Mouse (Mus musculus) 3T3-L1 (cell line): ENCODE measurements around the gene Ghrhr.

Experiments used
- DNase-seq: peaks from one replicate; pipeline ENCODE4 v3.0.0-alpha.2; 2015; ENCODE audit warnings: low read depth, low spot score

Gene Ghrhr

DNA sequence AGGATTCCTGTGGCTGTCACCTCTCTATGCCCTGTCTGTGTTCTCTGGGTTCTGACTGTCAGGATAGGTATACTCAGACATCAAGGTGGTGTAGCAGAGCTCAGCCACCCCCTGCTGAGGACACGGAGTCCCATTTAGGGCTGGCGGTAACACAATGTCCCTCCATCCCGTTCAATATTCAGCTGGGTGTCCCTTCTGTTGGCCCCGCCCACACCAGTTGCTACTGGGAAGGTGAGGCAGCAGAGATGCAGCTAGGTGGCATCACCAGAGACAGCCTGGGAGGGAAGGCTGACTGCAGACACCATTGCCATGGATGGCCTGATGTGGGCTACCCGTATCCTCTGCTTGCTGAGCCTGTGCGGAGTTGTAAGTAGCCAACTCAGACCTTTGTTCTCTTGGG, at the start of gene Ghrhr:
Ghrhr (plus strand) TSS at position 220 of the 400 bp plus-strand sequence.
- no peak for DNase-seq

DNA sequence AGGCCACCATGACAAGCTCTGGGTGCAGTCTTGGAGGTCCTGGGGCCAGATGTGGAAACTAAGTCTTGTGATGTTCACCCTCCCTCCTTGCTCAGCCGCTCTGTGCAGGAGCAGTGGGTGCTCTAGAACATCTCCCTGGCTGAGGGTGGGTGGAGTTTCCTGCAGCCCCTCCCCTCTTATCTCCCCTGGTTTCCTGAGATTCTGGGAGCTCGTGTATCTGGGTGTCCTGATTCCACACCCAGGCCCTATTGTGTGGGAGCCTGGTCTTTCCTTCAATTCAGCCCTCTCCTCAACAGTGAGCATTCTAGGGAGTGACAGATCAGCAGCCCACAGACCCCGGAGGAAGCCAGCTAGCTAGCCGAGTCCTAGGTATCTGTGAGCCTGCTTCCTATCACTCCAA, 49.8 kb upstream of the Ghrhr start:
- DNase-seq = no peak

DNA sequence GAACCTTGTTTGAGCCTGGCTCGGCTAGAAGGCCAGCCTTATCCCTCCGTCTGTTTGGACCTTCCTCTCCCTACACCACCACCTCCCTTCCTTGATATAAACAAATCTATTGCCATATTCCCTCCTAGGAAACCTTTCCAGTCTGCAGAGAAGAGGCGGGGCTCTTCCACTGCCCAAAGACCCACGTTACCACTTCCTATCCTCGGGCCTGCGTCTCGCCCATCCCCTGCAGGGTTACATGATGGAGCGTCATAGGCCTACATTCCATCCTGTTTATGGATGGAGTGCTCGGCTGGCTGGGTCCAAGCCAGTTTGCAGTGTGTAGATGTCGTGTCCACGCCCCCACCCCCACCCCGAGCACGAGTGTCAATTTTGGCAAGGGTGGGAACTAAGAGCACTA, 48.8 kb upstream of the Ghrhr start:
- DNase-seq = no peak

DNA sequence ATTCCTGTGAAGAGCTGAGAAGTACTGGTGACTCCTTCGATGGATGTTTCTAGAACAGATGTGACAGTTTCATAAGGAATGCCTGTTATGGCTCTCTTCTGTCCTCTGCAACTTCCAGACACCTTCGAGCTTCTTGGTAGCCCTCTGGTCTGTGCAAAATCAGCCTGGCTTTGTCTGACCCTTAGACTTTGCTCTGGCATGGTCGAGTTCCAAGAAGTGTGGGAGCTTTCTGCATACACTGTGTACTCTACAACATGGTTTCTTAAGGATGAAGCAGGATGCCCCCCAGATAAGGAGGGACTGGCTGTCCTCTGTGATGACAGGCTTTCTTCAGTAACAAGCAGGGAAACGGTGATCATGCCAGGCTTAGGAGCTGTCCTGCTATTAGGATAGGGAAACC, 47.9 kb upstream of the Ghrhr start:
- DNase-seq = no peak

DNA sequence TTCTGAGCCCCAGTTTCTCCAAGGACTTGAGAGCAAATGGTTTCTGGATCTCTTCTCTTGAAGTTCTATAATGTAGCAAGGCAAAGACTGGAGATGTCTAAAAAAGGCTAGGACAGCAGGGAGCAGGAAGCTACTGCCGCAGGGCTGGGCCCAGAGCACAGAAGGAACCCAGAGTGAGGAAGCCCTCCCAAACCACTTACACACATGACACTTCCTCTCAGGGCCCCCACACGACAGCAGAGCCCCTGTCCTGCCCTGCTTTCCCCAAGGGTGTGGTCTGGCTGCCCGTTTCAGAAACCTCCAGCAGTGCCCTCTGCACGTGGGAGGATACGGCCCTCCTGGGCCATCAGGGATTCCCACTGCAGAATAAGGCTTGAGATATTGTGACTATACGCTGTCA, 44.8 kb upstream of the Ghrhr start:
- DNase-seq = no peak

DNA sequence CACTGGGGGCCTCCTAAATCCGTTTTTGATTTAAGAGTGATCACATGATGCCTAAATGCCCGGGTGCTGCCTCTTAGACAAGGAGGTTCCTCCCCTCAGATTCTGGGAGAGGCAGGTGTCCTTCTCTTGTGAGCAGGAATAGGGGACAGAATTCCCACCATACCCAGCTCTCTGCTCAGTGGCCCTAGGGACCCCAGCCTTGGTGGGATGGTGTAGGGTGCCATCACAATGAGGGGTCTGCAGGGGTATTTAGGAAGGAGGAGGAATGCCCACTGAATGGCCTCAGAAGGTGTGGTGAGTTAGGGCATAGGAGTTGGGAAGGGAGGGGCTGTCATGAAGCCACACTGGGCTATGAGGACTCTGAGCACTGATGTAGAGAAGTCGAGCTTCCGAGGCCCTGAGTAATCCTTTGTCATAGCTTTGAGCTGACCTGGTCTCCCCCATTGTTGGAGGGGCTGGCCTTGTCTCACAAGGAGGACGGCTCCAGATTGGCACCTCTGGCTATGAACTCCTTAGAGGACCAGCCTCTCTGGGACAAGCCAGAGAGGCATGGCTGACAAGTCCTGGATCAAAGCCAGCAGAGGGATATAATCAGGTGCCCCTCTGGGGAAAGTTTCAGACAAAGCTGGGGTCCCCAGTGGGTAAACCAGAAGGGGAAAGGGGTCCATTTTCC, 43.9 kb upstream of the Ghrhr start:
- DNase-seq = no peak

DNA sequence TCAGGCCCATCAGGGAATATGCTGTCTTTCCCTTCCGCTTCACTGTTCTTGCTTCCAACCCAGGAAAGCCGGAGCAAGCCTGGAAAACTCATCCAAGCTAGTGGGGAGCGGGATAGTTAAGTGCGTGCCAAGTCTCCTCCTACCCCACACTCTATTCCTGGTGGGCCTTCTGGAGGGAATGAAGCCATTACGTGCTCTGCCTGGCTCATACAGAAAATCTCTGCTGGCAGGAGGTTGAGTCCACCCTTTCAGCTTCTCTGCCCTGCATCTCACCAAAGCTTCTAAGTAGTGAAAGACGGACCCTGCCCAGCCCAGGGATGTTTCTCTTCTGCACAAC, 43.4 kb upstream of the Ghrhr start:
- DNase-seq = no peak

DNA sequence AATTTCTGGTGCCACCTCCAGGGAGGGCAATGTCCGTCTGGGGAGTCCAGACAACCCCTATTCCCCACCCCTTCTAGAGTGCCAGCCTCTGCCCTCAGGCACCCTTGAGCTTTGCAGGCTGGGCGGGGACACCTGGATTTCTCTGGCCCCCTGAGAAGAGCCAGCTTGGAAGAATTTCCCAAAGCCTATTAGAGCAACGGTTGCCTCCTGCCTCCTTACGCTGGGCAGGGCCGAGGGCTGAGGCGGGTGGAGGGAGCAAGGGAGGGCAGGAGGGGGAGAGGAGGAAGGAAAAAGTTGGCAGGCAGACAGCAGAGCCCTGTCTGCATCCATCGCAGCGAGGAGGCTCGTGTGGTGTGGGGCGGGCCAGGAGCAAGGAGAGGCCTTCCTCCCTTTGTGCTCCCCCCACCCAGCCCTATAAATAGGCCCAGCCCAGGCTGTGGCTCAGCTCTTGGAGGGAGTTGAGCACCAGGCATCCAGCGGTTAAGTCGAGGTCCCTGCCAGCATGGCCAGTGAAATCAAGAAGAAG, 40.0 kb upstream of the Ghrhr start, which contains the start of gene Aqp1:
Aqp1 (plus strand) TSS at position 444 of the 526 bp plus-strand sequence.
- peak; percentile 50 for DNase-seq

DNA sequence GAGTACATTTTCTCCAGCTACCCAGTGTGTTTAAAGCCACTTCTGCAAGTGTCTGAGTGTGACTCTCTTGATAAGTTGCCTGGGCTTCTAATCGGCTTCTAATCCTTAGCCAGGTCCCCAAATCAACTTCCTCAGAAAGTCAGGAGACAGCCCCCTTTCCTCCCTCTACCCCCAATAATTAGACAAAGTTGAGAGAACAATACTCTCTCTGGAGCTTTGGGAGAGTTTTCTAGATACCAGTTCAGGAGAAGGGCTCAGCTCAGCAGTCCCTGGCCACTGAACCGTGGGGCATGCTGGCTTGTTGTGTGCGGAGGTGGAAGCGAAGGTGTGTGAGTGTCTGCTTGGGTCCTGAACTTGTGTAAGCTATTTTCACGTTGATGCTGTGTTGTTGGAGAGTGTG, 38.9 kb upstream of the Ghrhr start:
- no peak for DNase-seq

DNA sequence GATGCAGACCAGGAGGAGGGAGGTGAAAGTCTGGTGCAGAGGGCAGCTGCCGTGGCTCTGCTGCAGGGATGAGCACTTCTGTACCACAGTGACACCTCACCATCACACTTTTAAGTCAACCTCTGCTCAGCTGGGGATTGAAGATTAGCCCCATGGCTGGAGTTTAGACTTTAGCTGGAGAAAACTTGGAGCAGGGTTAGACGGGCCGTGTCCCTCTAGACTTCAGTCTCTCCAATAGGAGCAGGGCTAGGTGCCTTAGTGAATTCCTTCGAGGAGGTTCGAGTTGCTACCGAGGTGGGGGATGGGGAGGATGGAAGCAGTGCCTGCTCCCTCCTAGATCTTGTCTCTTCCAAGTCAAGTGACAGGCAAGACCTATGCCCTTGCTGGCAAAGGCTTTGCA, 38.0 kb upstream of the Ghrhr start:
- no peak for DNase-seq

DNA sequence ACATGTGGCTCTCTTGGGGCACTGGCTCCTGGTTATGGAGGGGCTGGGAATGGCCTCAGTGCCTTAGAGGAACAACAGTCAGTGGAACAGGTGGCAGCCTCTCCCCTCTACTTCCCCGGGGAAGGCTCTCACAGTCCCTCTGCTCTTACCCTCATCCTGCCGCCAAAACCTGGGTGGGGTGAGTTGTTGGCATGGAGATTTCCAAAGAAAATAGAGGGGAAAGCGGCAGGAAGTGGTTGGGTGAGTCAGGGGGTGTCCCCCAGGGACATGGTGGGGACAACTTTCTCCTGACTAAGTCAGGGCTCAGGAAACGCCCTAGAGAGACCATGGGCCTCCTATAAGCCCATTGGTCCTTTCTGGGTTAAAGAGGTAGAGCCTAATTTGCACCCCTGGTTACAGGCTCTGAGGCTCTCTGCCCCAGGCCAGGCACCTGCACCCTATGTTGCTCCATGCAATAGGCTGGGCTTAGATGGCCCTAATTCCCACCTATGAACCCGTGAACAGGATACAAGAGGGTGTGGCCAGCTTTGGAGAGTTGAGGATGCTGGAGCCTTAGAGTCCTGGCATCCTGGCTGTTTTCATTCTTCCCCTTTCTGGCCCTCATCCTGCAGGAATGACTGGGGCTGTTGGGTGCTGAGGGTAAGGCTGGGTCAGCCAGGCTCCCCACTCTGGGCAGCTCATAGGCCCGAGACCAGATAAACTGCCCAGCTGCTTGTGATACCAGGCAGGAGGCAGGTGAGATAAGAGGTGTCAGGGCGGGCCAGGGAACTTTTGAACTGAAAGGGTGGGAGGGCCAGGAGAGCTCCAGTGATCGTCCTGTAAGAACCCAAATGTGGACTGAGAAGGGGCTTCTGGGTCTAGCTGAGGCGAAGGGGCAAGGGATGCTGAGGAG, 36.9 kb upstream of the Ghrhr start:
- DNase-seq = peak; percentile 89

DNA sequence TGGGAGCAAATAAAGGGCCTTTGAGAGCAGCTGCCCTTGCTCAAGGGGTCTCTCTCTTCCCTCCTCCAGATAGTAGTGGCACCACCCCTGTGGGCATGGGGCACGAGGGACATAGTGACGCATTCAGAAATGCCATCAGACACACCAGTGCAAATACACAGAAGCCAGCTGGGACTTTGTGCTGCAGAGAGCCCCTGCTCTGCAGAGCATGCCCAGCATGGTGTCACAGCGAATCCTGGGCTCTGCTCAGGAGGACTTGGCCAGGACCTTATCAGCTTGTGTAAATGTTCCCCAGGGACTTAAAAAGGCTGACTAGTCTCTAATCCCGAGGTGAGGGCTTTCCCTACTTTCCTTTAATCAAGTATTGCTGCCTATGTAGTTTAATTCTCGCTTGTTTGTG, 34.4 kb upstream of the Ghrhr start:
- peak; percentile 34 for DNase-seq

DNA sequence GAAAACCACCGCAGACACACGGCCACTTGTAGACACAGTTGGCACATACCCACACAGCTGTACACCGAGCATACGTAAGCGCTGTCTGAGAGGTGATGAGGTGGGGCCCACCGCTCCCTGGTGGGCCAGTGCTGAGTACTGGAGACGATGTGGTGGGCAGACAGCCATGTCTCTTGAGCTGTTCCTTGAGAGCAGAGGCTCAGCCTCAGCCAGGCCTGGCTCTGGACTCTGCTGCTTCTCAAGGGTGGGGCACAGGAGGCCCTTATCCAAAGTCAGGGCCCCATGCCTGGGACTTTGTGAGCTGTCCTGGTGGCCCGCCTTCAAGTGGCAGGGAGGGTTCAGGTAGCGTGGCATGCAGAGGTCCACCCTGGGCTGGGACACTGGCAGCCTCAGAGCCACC, 33.8 kb upstream of the Ghrhr start:
- no peak for DNase-seq

DNA sequence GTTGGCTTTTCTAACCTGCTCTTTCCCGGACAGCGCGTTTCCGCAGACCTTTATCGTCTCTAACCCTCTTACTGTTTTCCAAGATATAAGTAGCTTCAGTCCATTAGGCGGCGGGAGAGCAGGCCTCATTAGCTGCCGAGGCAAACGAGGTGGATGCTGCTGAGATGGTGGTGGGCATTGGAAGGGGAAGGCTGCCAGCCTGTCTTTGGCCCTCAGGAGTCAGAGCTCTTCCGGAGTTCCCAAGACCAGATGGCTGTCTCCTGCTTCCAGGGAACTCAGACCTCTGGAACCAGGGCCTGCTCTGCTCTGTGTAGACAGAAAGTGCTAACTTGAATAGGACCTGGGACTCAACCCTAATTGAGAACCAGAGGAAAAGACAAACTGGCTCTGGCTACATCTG, 32.6 kb upstream of the Ghrhr start:
- no peak for DNase-seq

DNA sequence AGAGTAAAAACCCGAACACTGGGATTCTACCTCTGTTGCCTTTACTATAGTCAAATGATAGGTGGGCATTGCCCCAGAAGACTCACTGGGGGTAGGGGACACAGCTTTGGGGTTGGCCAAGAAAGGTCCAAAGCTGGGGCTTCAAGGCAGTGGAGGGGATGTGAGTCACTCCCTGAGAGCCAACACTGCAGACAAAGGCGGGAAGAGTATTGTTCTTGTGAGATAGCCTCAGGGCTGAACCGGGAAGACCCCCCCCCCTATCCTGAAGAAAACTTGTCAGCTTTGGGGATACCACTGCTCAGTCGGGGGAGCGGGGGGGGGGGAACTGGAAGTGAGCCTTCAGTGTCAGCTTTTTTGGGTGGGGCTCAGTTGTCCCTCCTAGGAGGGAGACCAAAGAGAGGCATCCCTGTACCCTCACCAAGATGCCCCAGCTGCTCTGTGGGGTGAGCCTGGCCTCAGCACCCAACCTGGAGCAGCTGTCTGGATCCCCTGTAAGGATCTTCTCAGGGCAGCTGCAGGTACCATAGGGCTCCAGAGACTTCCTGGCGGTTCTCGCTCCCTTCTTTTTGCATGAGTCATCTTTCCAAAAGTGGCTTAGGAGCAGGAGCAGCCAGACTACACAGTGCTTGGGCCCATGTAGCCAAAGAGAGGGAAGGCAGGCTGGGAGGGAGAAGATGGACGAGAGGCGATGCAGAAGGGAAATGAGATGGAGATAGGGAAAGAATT, 31.6 kb upstream of the Ghrhr start:
- DNase-seq = peak; percentile 68

DNA sequence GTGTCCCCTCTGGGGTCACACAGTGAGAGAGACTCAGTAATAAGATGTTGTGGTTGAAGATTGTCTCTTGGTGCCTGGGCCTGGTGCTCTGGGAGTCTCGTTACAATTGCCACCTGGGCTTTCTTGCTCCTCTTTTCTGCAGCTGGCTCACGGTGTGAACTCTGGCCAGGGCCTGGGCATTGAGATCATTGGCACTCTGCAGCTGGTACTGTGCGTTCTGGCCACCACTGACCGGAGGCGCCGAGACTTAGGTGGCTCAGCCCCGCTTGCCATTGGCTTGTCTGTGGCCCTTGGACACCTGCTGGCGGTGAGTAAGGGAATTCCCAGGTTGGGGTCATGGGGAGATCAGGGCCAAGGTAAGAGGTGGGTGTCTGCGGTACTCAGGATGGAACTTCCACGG, 30.8 kb upstream of the Ghrhr start:
- no peak for DNase-seq

DNA sequence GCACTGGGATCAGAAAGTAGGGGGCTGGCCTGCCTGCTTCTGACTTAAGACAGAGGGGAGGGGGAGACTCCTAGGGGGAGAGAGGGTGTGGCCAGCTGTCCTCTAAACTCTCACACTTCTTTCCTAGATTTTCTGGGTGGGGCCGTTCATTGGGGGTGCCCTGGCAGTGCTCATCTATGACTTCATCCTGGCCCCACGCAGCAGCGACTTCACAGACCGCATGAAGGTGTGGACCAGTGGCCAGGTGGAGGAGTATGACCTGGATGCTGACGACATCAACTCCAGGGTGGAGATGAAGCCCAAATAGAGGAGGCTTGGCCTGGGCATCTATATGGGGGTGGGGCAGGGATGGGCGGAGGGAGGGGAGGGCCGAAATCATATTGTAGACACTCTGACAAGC, 29.6 kb upstream of the Ghrhr start:
- DNase-seq = no peak

DNA sequence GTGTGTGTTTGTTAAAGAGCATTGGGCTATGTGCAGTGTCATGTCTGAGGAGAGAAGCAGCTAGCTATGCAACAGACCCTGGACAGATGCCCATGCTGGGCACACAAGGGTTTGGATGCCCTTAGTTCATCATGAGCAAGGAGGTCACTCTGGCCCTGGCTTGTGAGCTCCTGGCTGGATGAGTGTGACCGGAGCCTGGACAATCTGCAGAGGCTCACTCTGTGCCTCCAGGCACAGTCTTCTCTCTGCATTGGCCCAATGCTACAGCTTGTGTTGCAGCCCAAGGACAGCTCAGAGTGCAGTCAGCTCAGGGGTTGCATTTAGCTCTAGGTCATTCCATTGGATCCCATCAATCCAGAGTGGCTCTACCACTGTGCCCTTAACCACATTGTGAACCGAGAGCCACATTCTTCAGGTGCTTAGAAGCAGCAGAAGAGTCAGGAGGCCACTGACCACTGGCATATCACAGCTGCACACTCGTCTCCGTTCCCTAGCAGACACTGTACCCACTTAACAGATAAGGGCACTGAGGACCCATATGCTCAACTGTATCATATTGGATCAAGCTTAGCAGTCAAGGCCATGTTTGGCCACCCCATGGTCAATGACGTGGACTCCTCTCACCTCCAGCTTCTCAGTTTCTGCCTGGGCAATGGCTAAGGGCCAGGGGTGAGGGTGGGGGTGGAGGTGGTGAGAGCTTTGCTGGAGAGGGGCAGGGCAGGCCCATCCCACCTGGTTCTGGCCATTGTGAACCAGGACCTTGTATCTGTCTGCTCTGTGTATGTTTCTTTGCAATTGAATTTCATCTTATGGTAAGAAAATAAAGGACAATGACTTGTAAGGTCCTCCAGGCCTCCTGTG, 28.2 kb upstream of the Ghrhr start:
- DNase-seq = no peak

DNA sequence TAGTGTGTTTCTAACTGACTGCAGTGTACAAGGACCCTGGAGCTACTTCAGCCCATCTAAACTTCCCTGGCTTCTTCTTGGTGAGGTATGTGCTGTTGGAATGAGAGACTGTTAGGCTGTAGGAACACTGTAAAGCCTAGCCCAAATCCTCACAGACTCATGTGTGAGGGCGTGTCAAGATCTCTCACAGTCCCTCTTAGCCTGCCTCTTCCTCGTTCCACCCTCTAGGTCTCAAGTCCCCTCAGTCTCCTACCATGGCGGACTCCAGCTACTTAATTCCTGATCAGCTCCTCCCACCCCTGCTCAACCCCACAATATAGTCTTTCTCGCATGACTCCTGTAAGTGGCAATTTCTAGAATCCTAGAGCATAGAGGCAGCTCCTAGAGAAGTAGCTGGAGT, 26.9 kb upstream of the Ghrhr start:
- DNase-seq = no peak

DNA sequence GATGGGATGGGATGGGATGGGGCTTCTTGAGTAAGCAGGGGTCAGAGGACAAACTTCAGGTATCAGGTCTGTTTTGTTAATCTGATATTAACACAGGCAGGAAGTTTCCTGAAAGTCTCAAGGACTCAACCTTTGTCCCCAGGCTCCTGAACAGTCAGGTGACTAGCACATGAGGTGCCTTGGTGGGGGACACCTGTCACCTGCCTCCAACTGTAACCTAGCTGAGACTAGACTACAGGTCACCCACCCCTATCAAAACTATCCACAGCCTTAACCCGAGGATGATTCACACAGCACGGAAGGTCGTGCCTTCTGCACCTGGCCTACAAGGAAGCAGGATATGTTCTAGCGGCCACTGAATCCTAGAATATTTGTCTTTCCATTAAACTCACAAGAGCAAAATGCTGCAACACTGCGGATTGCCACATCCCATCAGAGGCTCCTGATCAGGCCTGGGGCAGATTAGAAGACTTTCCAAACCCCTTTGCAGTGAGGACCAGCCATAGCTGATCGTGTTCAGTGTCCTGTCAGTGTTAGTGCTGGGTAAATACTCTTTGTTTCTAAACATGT, 25.6 kb upstream of the Ghrhr start:
- no peak for DNase-seq

DNA sequence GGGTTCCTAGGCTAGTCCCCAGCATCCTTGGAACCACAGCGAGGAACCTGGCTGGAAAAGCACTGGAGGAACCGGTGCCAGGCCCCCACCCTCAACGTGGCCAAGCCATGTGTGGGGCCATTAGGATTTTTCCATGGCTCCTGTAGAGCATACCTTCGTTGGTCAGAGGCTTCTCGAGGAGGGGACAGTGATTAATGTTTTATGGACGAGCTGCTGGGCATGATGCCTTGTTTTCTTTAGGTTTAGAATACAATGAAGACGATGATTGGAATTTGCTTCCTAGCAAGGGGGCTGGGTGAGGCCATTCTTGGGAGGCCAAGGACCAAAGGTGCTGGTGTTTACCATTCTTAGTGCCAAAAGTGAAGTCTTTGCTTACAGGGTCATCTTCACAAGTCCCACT, 24.4 kb upstream of the Ghrhr start:
- peak; percentile 41 for DNase-seq
